Mouse (Mus musculus): ENCODE measurements at regions not wholly inside any gene's neighbourhood (a gene's known extent, or its start where the extent isn't known, plus 50 kb on each side); places are given as distances from the start of the nearest gene placed in this dataset.

- TF ChIP-seq FOSL1 (IDR thresholded peaks at IDR 0.05; ENCODE audit: insufficient read depth, low read length, poor library complexity, severe bottlenecking) (no peak), MYOG (IDR thresholded peaks at IDR 0.05; ENCODE audit: control insufficient read depth, extremely low read depth, insufficient read length) (no peak), USF1 (IDR thresholded peaks at IDR 0.05; ENCODE audit: low read depth) (no peak)
Observed at GRCm38 (mm10) chr7:34531639-34532038, 124.9 kb downstream of the Kctd15 start.
